Mouse (Mus musculus) hindbrain, postnatal 0 days (tissue): ENCODE data around the gene Spsb1. TPM values are rescaled to one million over a fixed set of nuclear protein-coding genes. Genes with fewer than 3 reads are reported as not detected.

Source experiments
- ATAC-seq: fragments of 200-750 bp; cut with Nextera tagmentation; 2 replicates; pipeline ENCODE4 v1.8.0; 2017; ENCODE audit warnings: mild to moderate bottlenecking, moderate TSS enrichment, moderate library complexity
- DNase-seq: peaks from one replicate; pipeline ENCODE4 v3.0.0-alpha.2; 2015; ENCODE audit warnings: low spot score
- H3K27ac ChIP-seq: fragments of 300-500 bp; sonication (generic); 2 replicates; pipeline ENCODE4 v1.5.1; 2014; ENCODE audit warnings: mild to moderate bottlenecking
- H3K27me3 ChIP-seq: fragments of 300-500 bp; sonication (generic); 2 replicates; pipeline ENCODE4 v1.6.1; 2014; ENCODE audit warnings: low read length, mixed read lengths; ENCODE audit not compliant: insufficient read depth
- H3K36me3 ChIP-seq: fragments of 300-500 bp; sonication (generic); 2 replicates; pipeline ENCODE4 v1.6.1; 2014; ENCODE audit warnings: low read length, mixed read lengths; ENCODE audit not compliant: insufficient read depth
- H3K4me1 ChIP-seq: fragments of 300-500 bp; sonication (generic); 2 replicates; pipeline ENCODE4 v1.6.1; 2014; ENCODE audit warnings: antibody characterized with exemption, low read length, mixed read lengths; ENCODE audit not compliant: insufficient read depth
- H3K4me2 ChIP-seq: fragments of 300-500 bp; sonication (generic); 2 replicates; pipeline ENCODE4 v1.6.1; 2014; ENCODE audit warnings: low read depth, mild to moderate bottlenecking, low read length, moderate library complexity, mixed read lengths
- H3K4me3 ChIP-seq: fragments of 300-500 bp; sonication (generic); 2 replicates; pipeline ENCODE4 v1.5.1; 2014; ENCODE audit warnings: low read length
- H3K9ac ChIP-seq: fragments of 300-500 bp; sonication (generic); replicated peaks from 2 replicates; pipeline ENCODE4 v1.6.1; 2014; ENCODE audit warnings: mild to moderate bottlenecking, low read length, moderate library complexity, mixed read lengths
- H3K9me3 ChIP-seq: fragments of 300-500 bp; sonication (generic); 2 replicates; pipeline ENCODE4 v1.6.1; 2016; ENCODE audit warnings: low read length, mixed read lengths
- CTCF ChIP-seq: IDR thresholded peaks from 2 replicates; pipeline ENCODE4 v1.5.1; 2016; ENCODE audit warnings: antibody characterized with exemption, control low read depth, low read depth
- WGBS: fragments of 180-500 bp; shearing (Covaris S2); extraction: QIAGEN DNeasy Blood & Tissue Kit; methylation state at CpG from one replicate; pipeline ENCODE4 v1.1.7; 2014; 5-methylcytosine and 5-hydroxymethylcytosine counted together
- polyA plus RNA-seq: library from polyadenylated mRNA; unstranded; fragments of >200 nt; fragmentation: Nextera tagmentation; extraction: Ambion mirVana; gene quantifications from 2 replicates; pipeline ENCODE4 v1.2.1, GENCODE M21; 2015
- total RNA-seq: library from RNA; depleted of rRNA; stranded (reverse); fragments of >200 nt; gene quantifications from 2 replicates; pipeline ENCODE4 v1.2.3, GENCODE M21; 2014

The Spsb1 gene
- total and polyA plus RNA-seq, 2 experiments from 2014 or later, result 9.2 to 13.7 TPM

GRCm38 (mm10) chr4:149999510-149999900, 44.7 kb upstream of the Spsb1 start:
- no peak for ATAC-seq
- Histone ChIP-seq H3K27ac (no peak overlapping the region), H3K9ac (no peak overlapping the region), H3K9me3 (no peaks in the 10 kb centered on the region), H3K4me2 (no peak overlapping the region), H3K36me3 (no peaks in the 10 kb centered on the region), H3K4me3 (no peak overlapping the region), H3K4me1 (no peaks in the 10 kb centered on the region), H3K27me3 (no peaks in the 10 kb centered on the region)
- 68% methylated on average over 9 of the region's 9 CpGs for WGBS
- DNase-seq, result no peak
- TF ChIP-seq CTCF, result no peak

GRCm38 (mm10) chr4:149998786-149999509, 44.1 kb upstream of the Spsb1 start:
- no peak overlapping the region for H3K27ac ChIP-seq
- H3K36me3 ChIP-seq, result no peaks in the 10 kb centered on the region
- 69% methylated on average over 14 of the region's 14 CpGs for WGBS
- TF ChIP-seq CTCF, result no peak
- H3K27me3 ChIP-seq, result no peaks in the 10 kb centered on the region
- ATAC-seq (no peak), DNase-seq (no peak)
- no peak overlapping the region for H3K4me2 ChIP-seq
- no peak overlapping the region for H3K9ac ChIP-seq
- no peak overlapping the region for H3K4me3 ChIP-seq
- no peaks in the 10 kb centered on the region for H3K4me1 ChIP-seq
- H3K9me3 ChIP-seq, result no peaks in the 10 kb centered on the region

GRCm38 (mm10) chr4:149997999-149998398, 43.2 kb upstream of the Spsb1 start:
- H3K27ac ChIP-seq, result no peak overlapping the region
- no peak overlapping the region for H3K4me3 ChIP-seq
- no peak for DNase-seq
- whole genome bisulfite sequencing, result 83% methylated on average over 10 of the region's 10 CpGs
- H3K4me1 ChIP-seq, result no peaks in the 10 kb centered on the region
- ATAC-seq, result no peak
- H3K9ac ChIP-seq, result no peak overlapping the region
- no peak overlapping the region for H3K4me2 ChIP-seq
- no peaks in the 10 kb centered on the region for H3K9me3 ChIP-seq
- no peak for TF ChIP-seq CTCF
- H3K36me3 ChIP-seq, result no peaks in the 10 kb centered on the region
- H3K27me3 ChIP-seq, result no peaks in the 10 kb centered on the region; the same call in 1 of the 2 replicates

GRCm38 (mm10) chr4:149996440-149996839, 41.6 kb upstream of the Spsb1 start:
- Histone ChIP-seq H3K9ac (no peak overlapping the region), H3K4me3 (no peak overlapping the region), H3K27ac (no peak overlapping the region), H3K4me1 (no peaks in the 10 kb centered on the region), H3K36me3 (no peaks in the 10 kb centered on the region), H3K4me2 (no peak overlapping the region), H3K9me3 (no peaks in the 10 kb centered on the region), H3K27me3 (no peaks in the 10 kb centered on the region; the same call in 1 of the 2 replicates)
- WGBS, result 66% methylated on average over 7 of the region's 7 CpGs
- no peak for TF ChIP-seq CTCF
- no peak for DNase-seq
- ATAC-seq, result no peak

GRCm38 (mm10) chr4:149995911-149996310, 41.1 kb upstream of the Spsb1 start:
- Histone ChIP-seq H3K9ac (no peak overlapping the region), H3K4me2 (no peak overlapping the region), H3K4me1 (peaks cover 4% of the 10 kb centered on the region), H3K4me3 (no peak overlapping the region), H3K27me3 (no peaks in the 10 kb centered on the region; the same call in 1 of the 2 replicates), H3K27ac (no peak overlapping the region), H3K36me3 (no peaks in the 10 kb centered on the region), H3K9me3 (no peaks in the 10 kb centered on the region)
- DNase-seq (no peak), ATAC-seq (no peak)
- 90% methylated on average over 7 of the region's 7 CpGs for WGBS
- no peak for TF ChIP-seq CTCF

- peaks cover 14% of the 10 kb centered on the region for H3K4me1 ChIP-seq
- DNase-seq (no peak), ATAC-seq (no peak)
- no peak for TF ChIP-seq CTCF
- no peak overlapping the region for H3K4me2 ChIP-seq
- H3K9me3 ChIP-seq, result no peaks in the 10 kb centered on the region
- no peak overlapping the region for H3K4me3 ChIP-seq
- no peaks in the 10 kb centered on the region for H3K36me3 ChIP-seq
- no peak overlapping the region for H3K9ac ChIP-seq
- 85% methylated on average over 10 of the region's 10 CpGs for WGBS
- no peaks in the 10 kb centered on the region; the same call in 1 of the 2 replicates for H3K27me3 ChIP-seq
- no peak overlapping the region for H3K27ac ChIP-seq
Measured at GRCm38 (mm10) chr4:149994218-149994617, 39.4 kb upstream of the Spsb1 start.

- no peaks in the 10 kb centered on the region; the same call in 1 of the 2 replicates for H3K27me3 ChIP-seq
- 93% methylated on average over 8 of the region's 8 CpGs for WGBS
- ATAC-seq, result no peak
- H3K4me2 ChIP-seq, result no peak overlapping the region
- peaks cover 16% of the 10 kb centered on the region for H3K4me1 ChIP-seq
- TF ChIP-seq CTCF, result no peak
- H3K36me3 ChIP-seq, result no peaks in the 10 kb centered on the region
- H3K9me3 ChIP-seq, result no peaks in the 10 kb centered on the region
- no peak for DNase-seq
- H3K27ac ChIP-seq, result no peak overlapping the region
- H3K9ac ChIP-seq, result no peak overlapping the region
- no peak overlapping the region for H3K4me3 ChIP-seq
Measured at GRCm38 (mm10) chr4:149992670-149993032, 37.8 kb upstream of the Spsb1 start.
